Mouse (Mus musculus) cerebellum, adult 2 months (tissue): ENCODE results near the gene Olfr556.

ENCODE experiments used
- CTCF ChIP-seq: fragments of 200-500 bp; IDR thresholded peaks from 2 replicates; pipeline ENCODE4 v1.5.1; 2011; ENCODE audit warnings: low read depth, mild to moderate bottlenecking, control low read depth, low read length, moderate library complexity, borderline replicate concordance; ENCODE audit not compliant: insufficient read depth
- POLR2A ChIP-seq: fragments of 200-500 bp; IDR thresholded peaks from 2 replicates; pipeline ENCODE4 v1.6.1; 2011; ENCODE audit warnings: low read length, control low read depth, borderline replicate concordance; ENCODE audit not compliant: insufficient read depth

DNA sequence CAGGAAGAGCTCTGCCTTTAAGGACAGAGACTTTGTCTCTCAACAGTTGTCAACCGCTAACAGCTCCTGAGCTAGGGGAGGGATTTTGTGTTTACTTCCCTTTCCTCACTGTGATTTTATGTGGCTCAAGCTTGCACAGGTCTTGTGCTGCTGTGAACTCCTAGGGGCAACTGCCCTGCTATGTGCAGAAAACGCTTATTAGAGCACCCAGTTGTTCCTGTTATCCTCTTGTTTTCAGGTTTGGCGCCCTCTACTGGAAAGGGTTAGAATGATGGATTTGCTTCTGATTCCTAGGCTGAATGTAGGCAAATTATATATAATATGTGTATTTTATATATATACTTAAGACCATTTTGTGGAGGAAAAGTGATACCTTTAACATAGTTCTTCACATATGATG, 28.0 kb upstream of the Olfr556 start:
- TF ChIP-seq CTCF (no peak), POLR2A (no peak)
